Mouse (Mus musculus): ENCODE data around the gene Mast4. TPM values are rescaled to one million over a fixed set of nuclear protein-coding genes. Genes with fewer than 3 reads are reported as not detected.
"Not testable (repeated sequence)": the region's sequence is repeated elsewhere in the genome, so short reads cannot be mapped to it uniquely, and the experiment has no call there.

The Mast4 gene
- total RNA-seq (2022), result 10 to 100 TPM; 50.1 to 60.0 (median 54.7) TPM

DNA sequence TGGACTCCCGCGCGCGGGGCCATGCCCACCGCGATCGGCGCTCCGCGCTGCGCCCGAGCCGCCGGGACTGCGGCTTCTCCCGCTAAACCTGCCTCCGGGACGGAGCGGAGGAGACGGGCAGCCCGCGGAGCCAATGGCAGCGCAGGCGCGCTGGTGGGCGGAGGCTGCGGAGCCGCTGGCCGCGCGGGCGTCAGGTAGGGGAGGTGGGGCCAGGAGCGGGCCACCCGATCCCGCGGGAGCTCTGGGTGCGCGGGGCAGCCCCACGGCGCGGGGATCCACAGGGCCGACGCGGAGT is at the start of gene Mast4:
Gene Mast4 (minus strand): TSS at position 106 of the 295 bp plus-strand sequence.
- DNase-seq (ENCODE audit: low spot score in 2 of 2), result peak; percentile 84 to 88

DNA sequence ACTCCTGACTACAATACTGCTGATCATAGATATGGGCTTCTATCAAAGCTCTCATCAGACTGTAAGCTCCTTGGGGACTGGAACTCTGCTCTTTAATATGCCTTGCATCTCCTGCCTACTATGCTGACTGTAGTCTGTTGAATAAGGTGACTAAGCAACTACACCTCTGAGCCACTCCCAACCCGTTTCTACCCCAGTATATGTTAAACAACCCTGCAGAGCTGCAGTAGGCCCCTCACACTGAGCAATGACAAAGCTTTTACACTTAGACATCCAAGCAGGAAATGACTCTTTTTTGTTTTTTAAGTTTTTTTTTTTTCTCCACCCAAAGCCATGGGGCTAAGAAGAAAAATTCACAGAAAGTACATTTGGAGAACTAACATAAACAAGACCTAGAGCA is 40.2 kb upstream of the Mast4 start:
- no peak for DNase-seq (ENCODE audit: low spot score in 2 of 2)

DNA sequence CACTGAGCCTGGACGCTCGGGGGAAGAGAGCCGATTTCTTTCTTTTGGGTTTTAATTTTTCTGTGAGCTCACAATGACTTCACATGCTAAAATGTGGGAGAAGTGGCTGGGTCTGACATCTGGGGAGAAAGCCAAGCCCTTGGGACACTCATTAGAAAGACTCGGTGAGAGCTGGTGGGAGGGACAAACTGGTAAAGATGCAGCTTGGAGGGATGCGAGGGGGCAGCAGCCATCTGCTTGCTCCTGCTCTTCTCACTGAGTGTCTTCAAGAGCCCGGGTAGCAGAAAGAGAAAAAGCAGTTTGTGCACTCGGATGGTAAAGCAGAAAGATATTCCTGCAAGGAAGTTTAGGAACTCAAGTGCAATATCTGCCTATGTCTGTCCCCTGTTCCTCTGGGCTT is 34.9 kb upstream of the Mast4 start:
- peak; percentile 4 to 81 for DNase-seq (ENCODE audit: low spot score in 2 of 2)

DNA sequence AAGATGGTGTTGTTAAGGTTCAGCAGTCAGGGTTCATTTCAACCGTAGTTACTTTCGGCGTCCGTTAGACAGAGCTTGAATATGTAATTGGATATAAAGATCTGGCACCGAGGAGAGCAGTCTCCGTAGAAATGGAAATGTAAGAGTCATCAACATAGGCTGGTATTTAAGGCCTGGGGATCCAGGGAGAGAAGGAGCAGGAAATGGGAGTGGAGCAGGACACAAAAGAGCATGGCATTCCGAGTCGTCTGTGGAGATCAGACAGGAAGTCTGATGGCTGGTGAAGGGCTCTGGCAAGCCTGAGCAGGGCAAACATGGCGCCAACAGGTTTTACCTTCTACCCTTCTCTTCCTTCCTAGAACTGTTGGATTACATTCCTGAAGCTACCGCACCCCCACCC is 28.9 kb upstream of the Mast4 start:
- no peak for DNase-seq (ENCODE audit: low spot score in 2 of 2)

DNA sequence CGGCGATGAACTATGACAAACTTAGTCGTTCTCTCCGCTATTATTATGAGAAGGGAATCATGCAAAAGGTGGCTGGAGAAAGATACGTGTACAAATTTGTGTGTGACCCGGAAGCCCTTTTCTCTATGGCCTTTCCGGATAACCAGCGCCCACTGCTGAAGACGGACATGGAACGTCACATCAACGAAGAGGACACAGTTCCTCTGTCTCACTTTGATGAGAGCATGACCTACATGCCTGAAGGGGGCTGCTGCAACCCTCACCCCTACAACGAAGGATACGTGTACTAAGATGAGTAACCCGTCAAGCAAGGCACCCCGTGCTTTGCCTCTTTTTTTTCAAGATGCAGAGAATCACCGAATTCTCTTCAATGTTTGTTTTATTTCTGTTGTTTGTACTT is 23.1 kb upstream of the Mast4 start:
- DNase-seq (ENCODE audit: low spot score in 2 of 2), result not testable (repeated sequence)

DNA sequence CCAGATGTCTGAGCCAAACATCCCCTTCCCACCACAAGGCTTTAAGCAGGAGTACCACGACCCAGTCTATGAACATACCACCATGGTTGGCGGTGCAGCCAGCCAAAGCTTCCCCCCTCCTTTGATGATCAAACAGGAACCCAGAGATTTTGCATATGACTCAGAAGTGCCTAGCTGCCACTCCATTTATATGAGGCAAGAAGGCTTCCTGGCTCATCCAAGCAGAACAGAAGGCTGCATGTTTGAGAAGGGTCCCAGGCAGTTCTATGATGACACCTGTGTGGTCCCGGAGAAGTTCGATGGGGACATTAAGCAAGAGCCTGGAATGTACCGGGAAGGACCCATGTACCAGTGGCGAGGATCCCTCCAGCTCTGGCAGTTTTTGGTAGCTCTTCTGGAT is 22.6 kb upstream of the Mast4 start:
- not testable (repeated sequence) for DNase-seq (ENCODE audit: low spot score in 2 of 2)

DNA sequence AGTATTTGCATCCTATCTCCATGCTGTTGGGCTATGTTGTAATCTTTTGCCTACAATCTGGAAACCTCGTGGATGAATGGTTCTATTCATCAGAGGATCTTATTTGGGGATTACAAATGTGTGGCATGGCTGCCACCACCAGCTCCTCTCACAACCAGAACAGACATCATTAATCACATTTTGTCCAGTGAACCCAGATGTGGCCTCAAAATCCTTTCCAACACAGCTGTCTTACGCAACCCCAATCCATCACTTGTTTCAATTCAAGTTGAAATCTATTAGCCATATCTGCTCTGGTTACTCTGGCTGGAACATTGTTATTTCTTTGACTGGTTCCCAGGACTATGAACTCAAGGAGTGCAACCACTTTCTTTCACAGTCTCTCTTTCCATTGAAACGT is 20.4 kb upstream of the Mast4 start:
- no peak for DNase-seq (ENCODE audit: low spot score in 2 of 2)

DNA sequence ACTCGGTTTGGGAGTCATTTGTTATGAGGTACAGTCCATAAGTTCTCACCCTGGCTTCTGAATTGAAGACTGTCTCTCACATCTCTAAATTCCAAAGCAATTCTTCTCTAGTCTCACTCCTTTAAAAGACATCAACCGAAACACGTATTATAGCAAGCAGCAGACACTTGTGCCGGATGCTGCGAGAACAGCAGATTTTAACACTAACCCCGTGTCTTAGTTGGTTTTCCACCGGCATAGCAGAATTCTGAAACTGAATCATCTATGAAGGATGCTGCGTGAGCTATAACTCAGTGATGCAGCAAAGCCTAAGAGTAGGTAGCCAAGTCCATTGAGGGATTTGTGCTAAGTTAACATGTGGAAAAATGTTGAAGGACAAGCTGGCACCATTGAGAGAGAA is 10.5 kb upstream of the Mast4 start:
- no peak for DNase-seq (ENCODE audit: low spot score in 2 of 2)

DNA sequence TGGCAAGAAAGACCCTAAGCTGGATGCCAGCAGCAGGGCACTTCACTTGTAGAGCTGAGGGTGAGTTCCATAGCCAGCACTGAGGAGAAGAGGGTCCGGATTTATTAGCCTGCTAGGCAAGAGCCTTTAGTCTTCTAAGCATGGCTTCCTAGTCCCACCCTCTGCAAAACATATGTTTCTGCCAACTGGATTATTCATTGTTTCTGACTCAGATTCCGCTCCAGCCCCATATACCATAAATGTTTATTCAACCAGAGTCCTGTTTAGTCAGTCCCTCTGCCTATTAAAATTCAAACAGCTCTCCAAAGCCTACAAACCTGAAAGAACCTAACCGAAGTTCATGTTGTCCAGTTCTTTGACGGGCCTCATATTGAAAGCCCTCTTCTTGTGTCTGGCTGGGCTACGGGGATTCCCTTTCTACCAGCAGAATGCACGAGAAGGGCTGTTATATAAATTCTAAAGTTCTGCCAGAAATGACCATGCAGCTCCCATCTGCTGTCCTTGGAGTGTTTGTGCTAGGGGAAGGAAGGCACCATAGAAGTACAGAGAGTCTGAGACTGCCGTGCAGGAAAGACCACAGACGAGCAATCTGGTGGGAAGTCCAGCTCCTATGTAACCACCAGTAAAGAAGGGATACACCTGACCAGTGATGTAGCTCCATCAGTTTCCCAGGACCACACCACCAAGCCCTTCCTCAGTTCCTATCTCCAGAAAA is 9.9 kb upstream of the Mast4 start:
- no peak for DNase-seq (ENCODE audit: low spot score in 2 of 2)

DNA sequence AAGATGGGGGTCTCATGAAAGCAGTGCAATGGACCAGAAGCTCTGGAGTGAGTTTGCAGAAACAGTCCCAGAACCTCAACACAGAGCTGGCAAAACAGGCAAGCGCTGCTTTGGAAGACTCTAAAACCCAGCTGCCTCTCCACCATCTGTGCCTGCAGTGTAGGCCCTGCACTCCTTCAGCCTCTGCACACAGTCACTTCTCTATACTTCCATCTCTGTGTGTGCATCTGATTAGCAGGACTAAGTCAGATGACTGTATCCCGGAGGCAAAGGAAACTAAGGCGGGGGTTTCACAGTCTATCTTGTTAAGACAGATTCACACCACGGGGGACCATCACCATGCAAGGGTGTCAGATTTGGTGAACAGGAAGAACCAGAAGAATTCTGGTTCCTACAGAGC is 6.7 kb upstream of the Mast4 start:
- peak in 1 of 2 experiments; percentile 51 for DNase-seq (ENCODE audit: low spot score in 2 of 2)

DNA sequence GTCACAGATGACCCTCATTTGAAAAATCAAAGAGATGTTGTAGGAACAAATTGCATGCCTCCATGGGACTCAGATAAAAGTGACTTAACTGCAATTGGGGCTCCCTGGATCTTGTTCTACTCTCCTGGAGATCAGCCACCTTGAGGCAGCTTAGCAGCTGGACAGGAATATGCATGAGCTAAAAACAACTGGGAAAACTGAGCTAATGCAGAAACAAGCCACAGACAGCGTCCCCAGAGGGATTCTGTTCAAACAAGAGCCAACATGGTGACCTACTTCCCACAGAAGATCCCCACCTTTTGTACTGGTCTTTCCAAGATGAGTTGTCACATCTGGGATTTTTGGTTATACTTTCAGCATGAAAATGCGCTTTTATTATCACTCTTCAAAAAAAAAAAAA is 4.3 kb upstream of the Mast4 start:
- no peak for DNase-seq (ENCODE audit: low spot score in 2 of 2)

DNA sequence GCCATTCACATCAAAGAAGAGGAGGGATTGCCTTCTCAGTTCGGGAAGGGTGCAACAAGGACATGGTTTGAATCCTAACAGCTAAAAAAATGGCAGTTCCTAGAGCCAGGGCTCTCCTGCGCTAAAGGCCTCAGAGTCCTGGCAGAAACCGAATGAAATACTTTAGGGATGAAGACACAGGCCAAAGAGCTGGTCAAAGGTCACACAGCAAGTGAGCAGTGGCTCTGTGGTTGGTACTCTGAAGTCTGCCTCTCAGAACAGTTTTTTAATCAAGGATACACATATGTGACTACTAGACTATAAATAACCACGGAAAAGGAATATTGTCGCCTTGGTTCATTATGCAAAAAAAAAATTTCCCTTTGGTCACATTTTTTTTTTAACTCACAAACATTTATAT is 1.9 kb upstream of the Mast4 start:
- no peak for DNase-seq (ENCODE audit: low spot score in 2 of 2)

DNA sequence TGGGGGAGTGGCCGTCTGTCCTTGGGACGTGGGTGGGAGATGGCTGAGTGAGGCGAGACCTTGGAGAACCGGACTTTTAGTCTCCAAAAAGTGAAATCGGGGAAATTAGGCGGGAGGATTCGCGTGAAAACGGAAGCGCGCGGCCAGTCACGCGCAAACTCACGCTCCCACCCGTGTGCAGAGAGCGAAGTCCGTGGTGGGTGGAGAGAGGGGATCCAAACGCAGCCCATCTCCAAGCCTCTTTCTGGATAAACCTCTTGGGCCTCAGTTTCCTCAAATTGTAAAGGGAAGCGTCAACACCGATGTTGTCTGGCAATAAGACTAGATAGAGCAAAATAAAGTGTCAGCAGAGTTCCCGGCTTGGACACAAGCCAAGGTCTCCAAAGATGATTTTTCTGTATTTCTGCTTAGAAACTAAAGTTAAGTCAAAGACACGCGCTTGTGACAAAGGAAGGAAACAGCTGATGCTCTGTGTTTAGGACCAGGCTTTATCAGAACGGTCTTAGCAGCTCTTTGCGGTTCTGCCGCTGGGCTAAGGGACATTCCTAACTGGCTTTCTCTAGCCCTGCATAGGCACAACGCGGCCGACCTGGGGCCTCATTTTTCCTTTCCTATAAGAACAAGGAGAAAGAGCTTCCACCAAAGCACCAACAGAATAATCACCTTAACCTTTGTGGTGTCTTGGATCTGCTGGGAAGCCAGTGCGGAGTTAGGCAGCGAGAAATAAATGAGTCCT is 594 bp upstream of the Mast4 start:
- peak in 1 of 2 experiments; percentile 13 for DNase-seq (ENCODE audit: low spot score in 2 of 2)

DNA sequence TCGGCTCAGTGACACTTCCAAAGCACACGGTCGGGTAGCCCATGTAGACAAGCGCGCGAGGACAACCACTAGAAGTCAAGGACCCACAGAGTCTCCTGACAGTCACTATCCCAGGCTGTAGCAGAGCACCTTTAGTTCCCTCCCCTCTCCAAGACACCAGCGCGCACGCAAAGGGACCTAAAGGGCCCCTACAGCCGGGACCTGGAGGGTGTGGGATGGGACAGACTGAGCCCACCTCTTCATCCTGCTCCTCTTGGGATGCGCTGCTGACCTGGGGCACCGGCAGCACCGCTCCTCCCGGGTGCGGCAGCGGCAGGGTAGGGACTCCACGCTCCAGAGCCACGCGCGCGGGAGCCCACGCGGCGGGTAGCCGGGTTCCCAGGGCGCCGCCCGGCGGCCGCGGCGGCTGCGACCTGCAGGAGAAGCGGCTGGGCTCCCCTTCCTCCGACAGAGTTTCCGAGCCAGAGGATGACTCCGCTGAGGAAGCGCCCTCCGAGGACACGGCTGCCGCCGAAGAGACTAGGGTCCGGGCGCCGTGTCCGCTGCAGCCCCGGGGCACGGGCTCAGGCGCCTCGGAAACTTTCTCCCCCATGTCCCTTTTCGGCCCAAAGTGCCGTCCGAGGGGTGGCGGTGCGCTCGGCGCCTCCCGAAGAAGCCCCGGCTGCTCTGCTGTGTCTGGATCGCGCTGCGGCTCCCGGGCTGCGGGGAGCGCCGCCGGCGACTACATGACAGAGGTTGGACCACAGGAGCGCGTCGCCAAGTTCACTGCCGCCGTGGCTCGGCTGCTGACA is 501 bp downstream of the Mast4 start:
- DNase-seq (ENCODE audit: low spot score in 2 of 2), result peak in 1 of 2 experiments; percentile 30

DNA sequence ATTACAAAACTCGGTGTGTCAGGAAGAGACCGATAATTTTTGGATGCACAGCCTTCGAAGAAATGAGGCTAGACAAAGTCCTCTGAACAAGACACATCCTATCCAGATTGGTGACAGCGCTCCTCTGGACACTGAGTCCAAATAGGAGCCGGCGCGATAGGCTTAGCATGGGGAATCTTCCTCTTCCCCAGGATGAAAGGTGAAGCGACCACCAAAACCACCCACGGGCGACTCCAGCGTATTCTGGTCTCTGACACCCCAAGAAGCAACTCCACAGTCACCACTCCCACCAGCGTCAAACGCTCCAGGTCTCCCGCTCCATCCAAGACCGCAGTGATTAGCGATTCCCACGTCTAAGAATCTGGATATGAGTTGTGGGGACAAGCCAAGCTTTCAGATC is 1.1 kb downstream of the Mast4 start:
- peak in 1 of 2 experiments; percentile 13 for DNase-seq (ENCODE audit: low spot score in 2 of 2)

DNA sequence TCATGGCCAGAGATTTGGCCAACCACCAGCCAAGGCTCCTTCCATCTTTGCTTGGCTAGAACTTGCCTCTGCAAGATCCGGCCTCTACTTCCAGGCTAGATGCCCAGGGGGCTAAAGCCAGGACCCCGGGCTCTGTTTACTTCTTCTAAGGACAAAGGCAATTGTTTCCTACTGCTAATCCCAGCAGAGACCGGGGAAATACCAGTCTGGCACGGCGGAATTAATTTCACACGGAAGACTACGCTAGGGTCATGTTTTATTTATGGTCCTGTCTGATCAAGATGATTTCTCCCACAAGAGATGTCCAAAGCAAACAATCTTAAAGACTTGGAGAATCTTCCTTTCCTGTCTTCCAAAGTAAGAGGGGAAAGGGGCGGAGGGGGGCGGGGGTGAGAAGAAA is 1.6 kb downstream of the Mast4 start:
- no peak for DNase-seq (ENCODE audit: low spot score in 2 of 2)

DNA sequence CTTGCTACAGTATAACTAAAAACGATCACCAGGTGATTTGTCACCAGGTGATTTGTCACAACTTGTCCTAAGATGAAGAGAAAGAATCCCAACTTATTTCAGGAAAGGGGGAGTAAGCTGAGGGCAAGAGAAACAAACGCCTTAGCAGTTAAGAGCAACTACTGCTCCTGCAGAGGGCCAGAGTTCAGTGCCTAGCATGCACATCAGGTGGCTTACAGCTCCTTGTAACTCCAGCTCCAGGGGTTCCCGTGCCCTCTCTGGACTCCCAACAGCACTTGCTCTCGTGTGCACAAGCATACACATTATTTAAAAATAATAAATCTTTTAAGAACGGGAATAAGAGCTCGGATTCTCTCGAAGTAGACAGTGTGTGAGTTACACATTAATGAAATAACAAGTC is 3.2 kb downstream of the Mast4 start:
- DNase-seq (ENCODE audit: low spot score in 2 of 2), result no peak

DNA sequence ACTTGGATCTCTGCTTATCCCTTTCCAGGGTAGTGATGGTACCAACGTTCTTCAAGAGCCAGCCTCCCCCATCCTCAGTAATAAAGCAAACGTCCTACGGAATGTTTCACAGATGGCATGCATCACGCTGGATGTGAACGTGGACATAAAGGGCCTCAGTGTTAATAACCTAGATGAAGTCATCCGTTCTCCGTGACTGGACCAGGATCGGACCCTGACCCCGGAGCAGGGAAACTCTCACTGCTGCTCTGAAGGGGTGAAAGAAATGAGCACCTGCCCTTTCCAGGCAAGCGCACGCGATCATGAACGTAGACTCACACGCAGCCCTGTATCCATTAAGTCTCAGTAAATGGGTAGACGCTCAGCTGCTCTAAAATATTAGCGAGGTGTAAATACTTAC is 6.0 kb downstream of the Mast4 start:
- DNase-seq (ENCODE audit: low spot score in 2 of 2), result no peak

DNA sequence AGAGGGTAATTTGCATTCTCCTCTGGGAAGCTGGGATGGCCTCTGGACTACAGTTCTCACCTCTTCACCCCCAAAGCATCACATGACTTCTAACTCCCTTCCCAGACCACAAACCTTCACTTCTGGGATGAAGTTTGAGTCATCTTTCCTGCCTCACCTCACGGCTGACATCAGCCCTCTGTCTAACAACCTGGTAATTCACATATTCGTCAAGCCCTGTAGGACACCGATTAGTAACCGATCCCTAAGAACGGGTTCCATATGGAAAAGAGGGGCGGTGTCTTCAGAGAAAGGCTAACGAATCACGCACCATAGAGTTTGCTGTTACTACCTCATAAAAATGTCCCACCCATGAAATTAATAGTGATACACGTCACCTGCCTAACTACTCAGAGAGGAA is 6.5 kb downstream of the Mast4 start:
- DNase-seq (ENCODE audit: low spot score in 2 of 2), result no peak

DNA sequence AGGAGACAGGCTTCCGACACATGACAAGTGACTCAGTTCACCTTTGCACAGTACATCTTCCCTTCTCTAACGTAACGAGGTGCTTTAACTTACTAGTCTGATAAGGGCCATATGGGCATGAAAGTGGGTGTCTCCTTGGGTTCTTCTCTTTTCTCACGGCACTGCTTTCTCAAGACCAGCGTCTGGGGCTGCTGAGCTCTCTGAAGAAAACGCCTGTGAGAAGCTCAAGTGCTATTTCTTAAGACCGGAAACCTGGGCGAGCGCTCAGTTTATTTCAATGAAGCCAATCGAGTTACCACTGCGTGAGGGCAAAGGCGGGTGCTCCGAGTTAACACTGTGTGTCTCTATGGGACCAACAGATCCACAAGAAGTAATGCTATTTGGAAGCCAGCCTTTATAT is 8.1 kb downstream of the Mast4 start:
- DNase-seq (ENCODE audit: low spot score in 2 of 2), result no peak

DNA sequence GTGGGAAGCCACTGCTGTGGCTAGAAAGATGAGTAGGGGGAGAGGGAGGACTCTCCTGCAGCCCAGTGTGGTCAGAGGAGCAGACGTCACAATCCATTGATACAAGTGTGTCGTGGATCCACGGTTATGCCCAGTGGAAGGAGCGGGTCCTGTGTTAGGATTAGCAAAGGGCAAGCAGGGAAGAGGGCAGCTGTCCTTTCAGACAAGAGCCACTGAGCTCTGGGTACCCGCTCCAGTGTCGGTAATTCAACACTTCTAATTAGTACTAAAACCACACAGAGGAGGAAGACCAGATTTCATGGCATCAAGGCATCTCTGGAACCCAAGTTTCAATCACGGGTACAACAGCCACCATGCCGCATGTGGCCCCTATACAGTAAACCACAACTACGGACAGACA is 14.4 kb downstream of the Mast4 start:
- no peak for DNase-seq (ENCODE audit: low spot score in 2 of 2)

DNA sequence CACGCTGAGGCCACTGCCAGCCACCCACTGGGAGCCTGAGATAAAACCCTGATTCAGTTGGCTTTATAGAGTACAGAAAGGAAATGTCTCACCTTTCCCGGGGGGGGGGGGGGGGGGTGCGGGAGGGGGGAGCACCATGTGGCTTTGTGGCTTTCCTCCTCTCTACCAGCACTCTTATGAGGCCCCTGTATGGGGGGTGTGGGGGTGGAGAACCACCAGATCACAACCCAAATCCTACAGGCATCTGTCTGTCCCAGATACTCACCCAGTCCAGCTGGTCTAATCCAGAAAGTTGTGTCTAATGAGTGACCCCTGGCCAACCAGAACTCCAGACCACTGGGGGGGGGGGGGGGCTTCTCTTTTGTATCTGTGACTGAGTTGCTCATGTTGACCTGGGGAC is 15.0 kb downstream of the Mast4 start:
- DNase-seq (ENCODE audit: low spot score in 2 of 2), result no peak

Data from left cerebral cortex, adult 8-10 months (tissue).